Mouse (Mus musculus) cerebellum, adult 2 months (tissue): ENCODE data around the gene Stat5b.

Experiments used
- CTCF ChIP-seq: fragments of 200-500 bp; IDR thresholded peaks from 2 replicates; pipeline ENCODE4 v1.5.1; 2011; ENCODE audit warnings: low read depth, mild to moderate bottlenecking, control low read depth, low read length, moderate library complexity, borderline replicate concordance; ENCODE audit not compliant: insufficient read depth
- POLR2A ChIP-seq: fragments of 200-500 bp; IDR thresholded peaks from 2 replicates; pipeline ENCODE4 v1.6.1; 2011; ENCODE audit warnings: low read length, control low read depth, borderline replicate concordance; ENCODE audit not compliant: insufficient read depth

GRCm38 (mm10) chr11:100865618-100866017 is 15.1 kb upstream of the Stat5b start:
- no peak for TF ChIP-seq POLR2A
- TF ChIP-seq CTCF: no peak
